Mouse (Mus musculus) lung, postnatal 0 days (tissue): ENCODE results near the gene Lrmda.

Experiments used
- CTCF ChIP-seq: IDR thresholded peaks from 2 replicates; pipeline ENCODE4 v1.5.1; 2016; ENCODE audit warnings: antibody characterized with exemption, mild to moderate bottlenecking
- EP300 ChIP-seq: IDR thresholded peaks from 2 replicates; pipeline ENCODE4 v1.6.1; 2016; ENCODE audit warnings: antibody characterized with exemption, mild to moderate bottlenecking, control low read depth

DNA sequence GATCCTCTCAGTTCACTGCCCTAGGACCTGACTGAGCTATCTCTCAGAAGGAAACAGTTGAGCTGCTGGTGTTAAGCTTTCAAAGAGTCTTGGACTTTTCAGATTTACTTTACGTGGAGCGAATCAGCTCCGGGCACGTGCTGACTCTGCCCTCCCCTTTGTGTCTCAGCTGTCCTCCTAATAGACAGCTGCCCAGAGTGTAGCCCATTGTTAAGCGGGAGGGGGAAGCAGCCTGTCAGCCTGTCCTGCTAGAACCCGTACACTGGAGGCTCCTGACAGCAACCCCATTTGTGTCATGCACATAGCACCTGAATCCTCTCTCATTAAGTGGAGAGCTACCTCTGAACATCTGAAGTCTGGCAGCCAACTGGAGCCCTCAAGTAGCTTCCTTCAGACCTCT lies 170.6 kb downstream of the Lrmda start:
- TF ChIP-seq CTCF, result no peak
- no peak for TF ChIP-seq EP300
